Mouse (Mus musculus) cerebellum, adult 2 months (tissue): ENCODE results near the gene Npas3.

ENCODE experiments used
- CTCF ChIP-seq: fragments of 200-500 bp; IDR thresholded peaks from 2 replicates; pipeline ENCODE4 v1.5.1; 2011; ENCODE audit warnings: low read depth, mild to moderate bottlenecking, control low read depth, low read length, moderate library complexity, borderline replicate concordance; ENCODE audit not compliant: insufficient read depth
- POLR2A ChIP-seq: fragments of 200-500 bp; IDR thresholded peaks from 2 replicates; pipeline ENCODE4 v1.6.1; 2011; ENCODE audit warnings: low read length, control low read depth, borderline replicate concordance; ENCODE audit not compliant: insufficient read depth

- TF ChIP-seq CTCF (no peak), POLR2A (no peak)
Observed at GRCm38 (mm10) chr12:54110930-54111329, 862.5 kb downstream of the Npas3 start.
